Mouse (Mus musculus): ENCODE measurements around the gene Mxi1.

GRCm38 (mm10) chr19:53399213-53399612, 88.9 kb downstream of the Mxi1 start:
- no peak for TF ChIP-seq CHD2 (IDR thresholded peaks at IDR 0.05; ENCODE audit: low read depth, low read length)
- TF ChIP-seq ZC3H11A (IDR thresholded peaks at IDR 0.05; ENCODE audit: borderline replicate concordance, low read depth, low read length): no peak

All from ES-E14 (cell line).